Mouse (Mus musculus): ENCODE measurements at regions not wholly inside any gene's neighbourhood (a gene's known extent, or its start where the extent isn't known, plus 50 kb on each side); places are given as distances from the start of the nearest gene placed in this dataset.
"Not testable (repeated sequence)": the region's sequence is repeated elsewhere in the genome, so short reads cannot be mapped to it uniquely, and the experiment has no call there.

DNA sequence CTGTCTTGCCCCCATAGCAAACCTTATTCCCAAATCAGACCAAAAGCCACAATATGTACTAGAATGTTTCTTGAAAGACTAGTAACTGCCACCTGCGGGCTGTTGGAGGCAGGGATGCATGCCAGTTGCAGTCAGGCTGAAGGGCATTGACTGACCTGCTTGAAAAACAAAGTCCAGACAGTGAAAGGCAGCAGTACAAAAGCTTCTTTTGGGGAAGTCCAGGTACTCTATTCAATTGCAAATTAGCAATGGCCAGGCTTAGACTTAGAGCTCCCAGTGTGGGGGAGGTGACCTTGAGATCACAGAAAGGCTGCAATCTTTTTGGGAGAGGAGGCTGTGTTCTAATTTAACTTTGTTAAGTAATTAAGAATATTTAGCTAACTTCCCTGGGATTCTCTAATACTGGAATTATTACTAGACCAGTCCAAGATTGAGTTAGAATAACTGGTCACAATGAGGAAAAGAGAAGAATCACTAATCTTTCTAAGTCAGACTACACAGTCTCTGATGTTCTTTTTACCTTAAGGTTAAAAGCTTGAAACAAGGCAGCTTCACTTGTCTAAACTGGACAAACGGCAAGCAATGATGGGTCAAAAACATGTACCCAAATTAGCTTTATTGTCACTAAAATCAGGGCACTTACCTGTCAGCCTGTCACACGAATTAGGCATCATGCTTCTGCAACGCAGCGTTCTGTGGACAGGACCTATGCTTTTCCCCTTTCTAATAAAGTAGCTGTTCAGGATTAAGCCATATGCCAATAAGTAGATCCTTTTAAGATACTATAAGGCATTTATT is 170.9 kb downstream of the Car2 start:
- not testable (repeated sequence) for TF ChIP-seq POLR2A (IDR thresholded peaks at IDR 0.05; ENCODE audit: borderline replicate concordance, extremely low read depth, low read depth, low read length); CTCF (IDR thresholded peaks at IDR 0.05; ENCODE audit: insufficient read depth, low read length)

All from lung, adult 2 months (tissue).